Mouse (Mus musculus) bone marrow macrophage, adult 2 months (primary cell): ENCODE data around the gene Tldc2.

Source experiments
- CTCF ChIP-seq: IDR thresholded peaks from 2 replicates; pipeline ENCODE4 v1.5.1; 2012; ENCODE audit warnings: low read depth, mild to moderate bottlenecking, low read length, moderate library complexity
- POLR2A ChIP-seq: IDR thresholded peaks from 2 replicates; pipeline ENCODE4 v1.6.1; 2012; ENCODE audit warnings: mild to moderate bottlenecking, low read depth, low read length, borderline replicate concordance

DNA sequence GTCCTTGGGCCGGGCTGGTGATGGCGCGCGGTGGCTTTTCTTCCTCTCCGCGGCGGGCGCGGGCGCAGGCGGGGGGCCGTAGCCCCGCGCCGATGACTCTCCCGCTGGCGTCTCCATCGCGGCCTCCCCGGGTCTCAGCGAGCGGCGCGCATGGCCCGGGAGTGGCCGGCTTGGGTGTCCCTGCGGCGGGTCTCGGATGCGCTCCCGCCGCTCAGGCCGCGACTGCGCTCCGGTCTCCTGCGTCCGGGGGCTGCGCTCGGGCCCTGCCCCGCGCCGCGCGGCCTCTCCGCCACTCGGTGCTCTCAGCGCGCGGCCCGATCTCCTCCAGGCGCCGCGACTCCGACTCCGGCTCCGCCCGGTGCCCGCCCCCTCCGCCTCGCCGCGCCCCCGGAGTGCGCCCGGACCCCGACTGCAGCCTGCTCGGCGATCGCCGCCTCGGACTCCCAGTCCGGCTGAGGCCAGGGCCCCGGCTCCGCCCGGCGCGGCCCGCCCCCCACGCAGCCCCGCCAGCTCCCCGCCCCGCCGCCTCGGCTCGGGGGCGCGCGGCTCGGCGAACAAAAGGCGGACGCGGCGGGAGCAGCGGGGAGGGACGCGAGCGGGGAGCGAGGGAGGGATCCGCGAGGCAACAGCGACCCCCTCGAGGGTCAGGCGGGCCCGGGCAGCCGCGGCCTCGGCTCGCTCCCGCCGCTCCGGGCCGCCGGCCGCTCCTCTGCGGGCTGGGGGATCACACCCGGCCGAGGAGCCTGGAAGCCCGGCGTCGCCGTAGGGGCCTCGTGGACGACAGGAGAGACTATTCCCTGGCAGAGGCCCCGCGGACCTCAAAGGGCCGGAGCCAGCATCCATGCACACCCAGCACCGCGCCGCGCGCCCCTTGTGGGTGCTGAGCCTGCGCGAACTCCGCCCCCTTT is 7.8 kb upstream of the Tldc2 start, which contains the start of gene Soga1:
- TF ChIP-seq CTCF (no peak), POLR2A (no peak)
